Mouse (Mus musculus) limb, embryonic 11.5 days (tissue): ENCODE results near the gene Scube2. TPM values are rescaled to one million over a fixed set of nuclear protein-coding genes. Genes with fewer than 3 reads are reported as not detected.

ENCODE experiments used
- ATAC-seq: fragments of 200-750 bp; cut with Nextera tagmentation; 2 replicates; pipeline ENCODE4 v1.8.0; 2017; ENCODE audit warnings: low read depth; ENCODE audit not compliant: insufficient number of reproducible peaks, low FRiP score, low TSS enrichment
- DNase-seq: peaks from one replicate; pipeline ENCODE4 v3.0.0-alpha.2; 2015; ENCODE audit warnings: low spot score
- H3K27ac ChIP-seq: fragments of 300-500 bp; sonication (generic); replicated peaks from 2 replicates; pipeline ENCODE4 v1.5.1; 2014; ENCODE audit warnings: low read depth, mild to moderate bottlenecking, low read length
- H3K27me3 ChIP-seq: fragments of 300-500 bp; sonication (generic); 2 replicates; pipeline ENCODE4 v1.6.1; 2014; ENCODE audit warnings: mild to moderate bottlenecking, low read length, mixed read lengths; ENCODE audit not compliant: control insufficient read depth, insufficient read depth
- H3K36me3 ChIP-seq: fragments of 300-500 bp; sonication (generic); 2 replicates; pipeline ENCODE4 v1.6.1; 2014; ENCODE audit warnings: mild to moderate bottlenecking, low read length, moderate library complexity, mixed read lengths; ENCODE audit not compliant: control insufficient read depth, insufficient read depth
- H3K4me1 ChIP-seq: fragments of 300-500 bp; sonication (generic); 2 replicates; pipeline ENCODE4 v1.6.1; 2014; ENCODE audit warnings: low read length, mixed read lengths; ENCODE audit not compliant: control insufficient read depth, insufficient read depth
- H3K4me2 ChIP-seq: fragments of 300-500 bp; sonication (generic); 2 replicates; pipeline ENCODE4 v1.6.1; 2014; ENCODE audit warnings: low read depth, mild to moderate bottlenecking, moderate library complexity; ENCODE audit not compliant: severe bottlenecking
- H3K4me3 ChIP-seq: fragments of 300-500 bp; sonication (generic); 2 replicates; pipeline ENCODE4 v1.5.1; 2014; ENCODE audit warnings: low read depth, low read length
- H3K9ac ChIP-seq: fragments of 300-500 bp; sonication (generic); 2 replicates; pipeline ENCODE4 v1.6.1; 2014; ENCODE audit warnings: mild to moderate bottlenecking, low read length
- H3K9me3 ChIP-seq: fragments of 300-500 bp; sonication (generic); 2 replicates; pipeline ENCODE4 v1.6.1; 2016; ENCODE audit warnings: low read length; ENCODE audit not compliant: control insufficient read depth
- whole genome bisulfite sequencing: fragments of 180-500 bp; shearing (Covaris S2); extraction: QIAGEN DNeasy Blood & Tissue Kit; methylation state at CpG from one replicate; pipeline ENCODE4 v1.1.7; 2014; 5-methylcytosine and 5-hydroxymethylcytosine counted together
- polyA plus RNA-seq: library from polyadenylated mRNA; unstranded; fragments of >200 nt; fragmentation: Nextera tagmentation; extraction: Ambion mirVana; gene quantifications from 2 replicates; pipeline ENCODE4 v1.2.1, GENCODE M21; 2014

Scube2 gene
- polyA plus RNA-seq, 1 experiment from 2014 or later = 0.40 TPM

- 46% methylated on average over 3 of the region's 3 CpGs for WGBS
- H3K9me3 ChIP-seq = no peaks in the 10 kb centered on the region
- peaks cover 9% of the 10 kb centered on the region for H3K4me1 ChIP-seq
- H3K9ac ChIP-seq = no peak overlapping the region
- H3K4me3 ChIP-seq = no peak overlapping the region
- no peaks in the 10 kb centered on the region for H3K36me3 ChIP-seq
- no peak overlapping the region for H3K4me2 ChIP-seq
- DNase-seq (no peak), ATAC-seq (no peak)
- H3K27me3 ChIP-seq = peaks cover 14% of the 10 kb centered on the region
- H3K27ac ChIP-seq = no peak overlapping the region
Observed at GRCm38 (mm10) chr7:109868498-109868897, 3.0 kb upstream of the Scube2 start.

DNA sequence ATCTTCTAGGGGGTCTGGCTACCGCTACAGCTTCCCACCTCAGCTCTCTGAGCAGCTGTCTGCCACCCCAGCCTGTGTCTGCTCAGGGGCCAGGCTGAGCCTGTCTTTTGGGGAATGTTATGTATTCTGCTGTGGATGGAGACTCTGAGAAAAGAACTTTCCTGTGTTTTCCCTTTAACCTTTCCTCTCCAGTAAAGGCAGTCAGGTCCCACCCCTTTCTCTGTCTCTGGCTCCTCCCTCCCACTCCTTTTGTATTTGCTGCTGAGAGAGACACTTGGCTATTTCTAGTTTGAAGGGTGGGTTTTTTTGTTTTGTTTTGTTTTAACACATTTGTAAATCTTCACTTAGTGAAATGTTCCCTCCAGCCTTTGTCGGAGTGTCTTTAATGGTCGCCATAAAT is 1.2 kb upstream of the Scube2 start:
- Histone ChIP-seq H3K27ac (no peak overlapping the region), H3K9ac (no peak overlapping the region), H3K4me2 (no peak overlapping the region), H3K36me3 (no peaks in the 10 kb centered on the region), H3K27me3 (peaks cover 14% of the 10 kb centered on the region), H3K9me3 (no peaks in the 10 kb centered on the region), H3K4me1 (peaks cover 9% of the 10 kb centered on the region), H3K4me3 (no peak overlapping the region)
- DNase-seq = no peak
- 51% methylated on average over 3 of the region's 3 CpGs for WGBS
- ATAC-seq = no peak

DNA sequence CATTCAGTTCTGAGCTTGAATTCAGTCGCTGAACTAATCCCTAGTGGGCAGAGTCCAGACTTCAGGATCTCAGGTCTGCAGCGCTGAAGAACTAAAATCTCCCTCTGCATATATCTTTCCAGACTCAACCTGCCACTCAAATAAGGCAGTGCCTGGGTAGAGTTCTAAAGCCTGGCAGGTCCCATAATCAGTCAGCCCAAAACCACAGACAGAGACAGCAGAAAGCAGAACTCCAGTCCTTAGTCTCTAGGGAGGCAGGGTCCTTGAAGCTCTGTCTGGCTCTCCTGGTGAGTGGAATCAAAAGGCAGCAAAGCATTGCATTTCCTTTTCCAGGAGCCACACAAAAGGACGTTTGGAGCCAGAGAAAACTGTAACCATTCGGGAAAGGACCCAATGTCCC is 1.9 kb downstream of the Scube2 start:
- peaks cover 9% of the 10 kb centered on the region for H3K4me1 ChIP-seq

DNA sequence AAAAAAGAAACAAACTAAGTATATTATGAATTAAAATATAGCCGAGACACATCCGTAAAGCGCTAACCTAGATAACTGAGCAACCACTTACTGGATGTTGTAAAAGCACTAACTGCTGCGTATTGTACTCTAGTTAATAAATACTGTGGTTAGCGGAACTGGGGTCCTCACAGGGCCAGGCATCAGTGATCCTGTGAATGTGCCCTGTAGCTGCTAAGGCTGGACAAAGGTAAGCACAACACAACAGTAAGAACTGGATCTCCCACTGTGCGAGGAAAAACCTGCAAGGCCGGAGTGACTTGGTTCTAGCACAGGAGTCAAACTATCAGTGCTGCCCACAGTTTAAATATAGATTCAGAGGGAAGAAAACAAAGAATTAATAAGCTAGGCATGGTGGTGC is 5.3 kb downstream of the Scube2 start:
- ATAC-seq (no peak), DNase-seq (no peak)
- Histone ChIP-seq H3K9ac (no peak overlapping the region), H3K36me3 (no peaks in the 10 kb centered on the region), H3K4me2 (no peak overlapping the region), H3K27me3 (peaks cover 12% of the 10 kb centered on the region), H3K9me3 (no peaks in the 10 kb centered on the region), H3K4me3 (no peak overlapping the region), H3K4me1 (peaks cover 3% of the 10 kb centered on the region; the same call in 1 of the 2 replicates), H3K27ac (no peak overlapping the region)
- WGBS = 85% methylated on average over 7 of the region's 7 CpGs

More for the DNA sequence above, 1.9 kb downstream of the Scube2 start:
- Histone ChIP-seq H3K4me3 (no peak overlapping the region), H3K36me3 (no peaks in the 10 kb centered on the region), H3K27ac (no peak overlapping the region), H3K9me3 (no peaks in the 10 kb centered on the region), H3K9ac (no peak overlapping the region), H3K4me2 (no peak overlapping the region), H3K27me3 (peaks cover 14% of the 10 kb centered on the region)
- DNase-seq (no peak), ATAC-seq (no peak)
- 32% methylated on average over 4 of the region's 4 CpGs for WGBS

GRCm38 (mm10) chr7:109859354-109859753 is 6.1 kb downstream of the Scube2 start:
- Histone ChIP-seq H3K4me3 (no peak overlapping the region), H3K9me3 (no peaks in the 10 kb centered on the region), H3K27ac (no peak overlapping the region), H3K36me3 (no peaks in the 10 kb centered on the region), H3K9ac (no peak overlapping the region), H3K27me3 (peaks cover 5% of the 10 kb centered on the region), H3K4me2 (no peak overlapping the region), H3K4me1 (no peaks in the 10 kb centered on the region)
- no peak for ATAC-seq
- no peak for DNase-seq
- WGBS = 71% methylated on average over 6 of the region's 6 CpGs

- DNase-seq (no peak), ATAC-seq (no peak)
- H3K9me3 ChIP-seq = no peaks in the 10 kb centered on the region
- no peaks in the 10 kb centered on the region for H3K4me1 ChIP-seq
- no peak overlapping the region for H3K4me3 ChIP-seq
- H3K27ac ChIP-seq = no peak overlapping the region
- H3K9ac ChIP-seq = no peak overlapping the region
- 33% methylated on average over 7 of the region's 7 CpGs for WGBS
- no peak overlapping the region for H3K4me2 ChIP-seq
- no peaks in the 10 kb centered on the region for H3K27me3 ChIP-seq
- no peaks in the 10 kb centered on the region for H3K36me3 ChIP-seq
Observed at GRCm38 (mm10) chr7:109852752-109853212, 12.7 kb downstream of the Scube2 start.

DNA sequence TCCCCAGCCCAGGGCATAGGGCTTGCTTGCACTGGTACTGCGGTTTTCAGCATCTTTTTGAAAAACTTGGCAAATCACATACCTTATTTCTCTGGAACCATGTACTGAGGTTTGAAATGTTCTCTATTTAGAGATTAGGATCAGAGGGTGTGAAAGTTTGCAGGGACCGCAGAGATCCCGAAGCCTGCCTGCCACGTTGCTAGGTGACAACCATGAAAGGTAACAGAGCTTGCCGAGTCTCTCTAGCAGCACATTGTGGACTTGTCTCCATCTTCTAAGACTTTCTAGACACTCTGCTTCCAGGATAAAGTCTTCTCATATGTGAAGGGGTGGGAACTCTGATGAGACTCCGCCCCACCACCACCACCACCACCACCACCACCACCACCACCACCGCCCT is 13.5 kb downstream of the Scube2 start:
- H3K9ac ChIP-seq = no peak overlapping the region
- no peaks in the 10 kb centered on the region for H3K36me3 ChIP-seq
- H3K4me2 ChIP-seq = no peak overlapping the region
- no peaks in the 10 kb centered on the region for H3K4me1 ChIP-seq
- H3K27me3 ChIP-seq = no peaks in the 10 kb centered on the region
- H3K4me3 ChIP-seq = no peak overlapping the region
- 84% methylated on average over 7 of the region's 7 CpGs for WGBS
- H3K9me3 ChIP-seq = no peaks in the 10 kb centered on the region
- H3K27ac ChIP-seq = no peak overlapping the region
- DNase-seq (no peak), ATAC-seq (no peak)

DNA sequence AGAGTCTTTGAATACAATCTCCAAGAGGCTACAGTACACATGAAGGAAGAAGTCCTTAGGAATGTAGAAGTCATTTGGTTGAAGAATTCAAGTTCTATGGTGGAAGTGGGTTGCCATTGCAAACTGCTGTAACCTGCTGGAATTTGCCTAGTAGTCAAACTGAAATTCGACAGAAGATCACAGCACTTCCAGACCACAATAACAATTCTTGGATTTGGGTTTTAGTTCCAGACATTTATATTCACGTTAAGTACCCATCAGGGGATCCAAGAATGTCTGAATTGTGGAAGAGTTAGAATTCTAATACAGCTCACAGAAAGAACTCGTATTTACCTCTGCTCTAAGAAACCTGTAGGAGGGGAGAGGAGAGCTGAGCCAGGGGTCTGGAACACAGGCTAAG is 14.9 kb downstream of the Scube2 start:
- Histone ChIP-seq H3K27ac (no peak overlapping the region), H3K36me3 (no peaks in the 10 kb centered on the region), H3K4me1 (no peaks in the 10 kb centered on the region), H3K4me3 (no peak overlapping the region), H3K9ac (no peak overlapping the region), H3K27me3 (no peaks in the 10 kb centered on the region), H3K9me3 (no peaks in the 10 kb centered on the region), H3K4me2 (no peak overlapping the region)
- DNase-seq (no peak), ATAC-seq (no peak)
- 73% methylated on average over 3 of the region's 3 CpGs for WGBS

GRCm38 (mm10) chr7:109849750-109850434 is 15.6 kb downstream of the Scube2 start:
- Histone ChIP-seq H3K4me1 (no peaks in the 10 kb centered on the region), H3K4me3 (no peak overlapping the region)
- DNase-seq = no peak

More at GRCm38 (mm10) chr7:109849750-109850434, 15.6 kb downstream of the Scube2 start:
- no peak for ATAC-seq
- Histone ChIP-seq H3K9me3 (no peaks in the 10 kb centered on the region), H3K4me2 (no peak overlapping the region), H3K36me3 (no peaks in the 10 kb centered on the region), H3K27me3 (no peaks in the 10 kb centered on the region), H3K27ac (no peak overlapping the region), H3K9ac (no peak overlapping the region)
- WGBS = 71% methylated on average over 8 of the region's 8 CpGs
